Mouse (Mus musculus): Measurements from ENCODE around the gene 1600002K03Rik.
"Not testable (repeated sequence)": the region's sequence is repeated elsewhere in the genome, so short reads cannot be mapped to it uniquely, and the experiment has no call there.

Gene 1600002K03Rik

DNA sequence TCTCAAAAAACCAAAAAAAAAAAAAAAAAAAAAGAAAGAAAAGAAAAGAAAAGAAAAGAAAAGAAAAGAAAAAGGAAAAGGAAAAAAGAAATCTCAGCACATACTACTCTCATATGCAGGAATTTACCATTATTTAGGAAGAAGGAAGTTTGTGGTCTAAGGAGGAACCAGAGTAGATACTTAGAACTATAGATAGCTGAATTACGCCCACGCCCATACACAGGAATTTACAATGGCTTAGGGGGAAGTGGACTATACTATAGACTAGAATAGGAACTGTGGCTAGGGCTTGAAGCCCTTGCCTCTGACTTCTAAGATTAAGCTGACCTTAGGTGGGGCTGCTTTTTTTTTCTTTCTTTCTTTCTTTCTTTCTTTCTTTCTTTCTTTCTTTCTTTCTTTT lies 50.4 kb downstream of the 1600002K03Rik start:
- not testable (repeated sequence) for DNase-seq (ENCODE audit: low read depth in 2 of 2, low spot score in 2 of 2)

Measured in CD8-positive naive resting alpha-beta T cell, adult 2 months (primary cell).